Mouse (Mus musculus): ENCODE results near the gene Cyp2d26. TPM values are rescaled to one million over a fixed set of nuclear protein-coding genes. Genes with fewer than 3 reads are reported as not detected.
"Not testable (repeated sequence)": the region's sequence is repeated elsewhere in the genome, so short reads cannot be mapped to it uniquely, and the experiment has no call there.

Gene Cyp2d26
- not detected for total RNA-seq (2022)

DNA sequence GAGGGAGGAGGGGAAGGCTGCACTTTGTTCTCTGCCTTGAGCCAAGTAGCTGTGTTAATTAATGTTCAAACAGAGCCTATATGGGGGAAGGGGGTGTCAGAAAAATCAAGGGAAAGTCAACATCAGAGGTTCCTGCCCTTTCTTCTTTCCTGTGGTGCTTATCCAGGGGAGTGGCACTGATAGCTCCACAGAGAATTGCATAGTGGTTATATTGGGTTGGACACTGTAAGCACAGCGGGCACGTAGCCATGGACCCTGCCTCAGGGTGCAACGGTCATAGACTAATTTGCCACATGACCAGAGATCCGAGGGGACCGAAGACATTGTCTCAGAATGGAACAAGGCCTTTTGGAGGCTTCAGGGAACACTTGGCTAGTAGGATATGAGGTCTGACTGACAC is at the start of gene Cyp2d26:
Gene Cyp2d26, minus strand, starts transcription at position 18 of the 400 bp plus-strand sequence.
- no peak for DNase-seq (ENCODE audit: low spot score in 2 of 2)

DNA sequence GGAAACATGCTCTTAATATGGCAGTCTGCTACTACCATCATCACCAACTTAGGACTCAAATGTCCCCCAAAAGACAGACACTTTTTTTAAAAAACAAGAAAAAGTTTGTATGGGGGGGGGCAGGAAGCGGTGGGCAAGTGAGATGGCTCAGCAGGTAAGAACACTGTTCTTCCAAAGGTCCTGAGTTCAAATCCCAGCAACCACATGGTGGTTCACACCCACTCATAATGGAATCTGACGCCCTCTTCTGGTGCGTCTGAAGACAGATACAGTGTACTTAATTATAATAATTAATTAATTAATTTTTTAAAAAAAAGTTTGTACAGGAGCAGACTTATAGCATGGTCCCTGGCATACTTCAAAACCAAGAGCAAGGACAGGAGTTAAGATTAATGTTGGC is 45.1 kb upstream of the Cyp2d26 start:
- no peak for DNase-seq (ENCODE audit: low spot score in 2 of 2)

DNA sequence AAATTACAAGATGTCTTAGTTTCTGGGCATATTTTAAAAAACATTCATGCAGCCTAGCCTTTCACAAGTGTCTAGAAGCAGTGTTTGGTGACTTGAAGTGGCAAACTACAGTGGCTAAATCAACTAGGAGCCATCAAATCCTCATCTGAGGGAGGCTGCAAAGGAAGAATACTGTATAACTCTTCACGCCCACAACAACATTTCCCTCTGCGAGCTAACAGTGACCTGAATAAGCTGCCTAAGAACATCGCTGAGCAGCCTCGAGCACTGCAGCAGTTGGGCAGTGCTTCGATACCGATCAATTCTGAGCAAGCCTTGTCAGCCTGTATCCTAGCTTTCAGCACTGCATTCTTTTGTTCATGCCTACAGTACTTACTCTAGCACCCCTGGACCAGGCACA is 35.8 kb upstream of the Cyp2d26 start:
- no peak for DNase-seq (ENCODE audit: low spot score in 2 of 2)

DNA sequence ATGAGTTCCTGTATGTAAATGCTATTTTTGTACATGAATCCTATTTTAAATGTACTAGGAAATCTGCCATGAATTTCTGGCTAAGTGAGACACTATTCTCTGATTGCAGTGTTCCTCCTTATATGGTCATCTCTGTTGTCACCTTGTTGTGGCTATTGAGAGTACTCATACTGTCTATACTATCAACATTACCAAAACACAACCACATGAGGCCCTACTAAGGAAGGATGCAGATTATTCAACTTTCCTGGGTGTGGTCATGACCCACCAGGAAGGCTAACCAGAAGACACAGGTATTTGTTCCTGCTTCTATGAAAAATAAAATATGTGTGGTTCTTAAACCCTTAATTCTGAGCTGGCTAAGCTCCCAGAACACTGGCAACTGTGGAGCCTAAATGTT is 31.8 kb upstream of the Cyp2d26 start:
- DNase-seq (ENCODE audit: low spot score in 2 of 2) = no peak

DNA sequence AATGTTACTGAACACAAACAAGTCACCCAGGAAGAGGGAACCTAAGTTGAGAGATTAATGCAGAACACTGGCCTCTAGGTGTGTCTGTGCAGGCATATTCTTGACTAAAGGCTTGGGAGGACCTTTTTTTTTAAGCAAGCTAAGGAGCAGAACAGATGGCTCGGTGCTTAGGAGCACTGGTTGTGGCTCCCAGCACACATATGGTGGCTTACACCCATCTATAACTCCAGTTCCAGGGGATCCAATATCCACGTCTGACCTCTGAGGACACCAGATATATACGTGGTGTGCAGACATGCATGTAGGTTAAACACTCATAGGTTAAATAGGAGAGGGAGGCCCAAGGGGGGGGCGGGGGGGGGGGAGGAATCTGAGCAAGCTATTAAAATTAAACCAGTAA is 28.3 kb upstream of the Cyp2d26 start:
- DNase-seq (ENCODE audit: low spot score in 2 of 2) = no peak

DNA sequence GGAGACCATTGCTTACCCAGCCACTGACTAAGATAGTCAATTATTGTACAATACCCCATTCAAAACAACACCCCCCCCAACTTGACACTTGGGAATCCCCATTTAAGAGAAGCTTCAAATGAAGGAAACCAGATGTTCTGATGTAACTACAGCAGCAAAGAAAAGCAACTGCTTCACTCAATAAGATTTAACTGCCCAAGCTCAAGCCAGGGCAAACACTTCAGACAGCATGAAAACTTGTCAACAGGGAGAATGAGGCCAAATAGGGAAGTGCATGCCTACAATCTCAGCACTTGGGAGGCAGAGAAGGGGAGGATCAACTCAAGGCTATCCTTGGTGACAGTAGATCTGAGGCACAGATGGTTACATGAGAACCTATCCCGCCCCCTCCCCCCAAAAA is 27.6 kb upstream of the Cyp2d26 start:
- DNase-seq (ENCODE audit: low spot score in 2 of 2) = no peak

DNA sequence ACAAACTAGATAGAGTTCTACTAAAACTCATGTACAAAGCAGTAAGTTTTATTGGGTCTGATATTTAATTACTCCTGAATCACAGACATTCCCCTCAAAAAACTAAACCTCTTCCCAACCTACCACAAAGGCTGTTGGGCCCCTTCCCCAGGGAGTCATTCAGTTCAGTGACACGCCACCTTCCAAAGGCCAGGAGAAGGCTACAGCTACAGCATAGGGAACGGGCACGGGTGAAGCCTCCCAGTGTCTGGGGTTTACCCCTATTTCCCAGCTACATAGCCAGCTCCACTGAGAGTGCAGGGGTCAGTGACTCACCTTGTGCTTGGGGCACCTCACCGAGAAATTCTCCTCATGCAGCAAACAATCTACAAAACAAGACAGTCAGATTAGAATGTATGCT is 21.2 kb upstream of the Cyp2d26 start:
- DNase-seq (ENCODE audit: low spot score in 2 of 2) = no peak

DNA sequence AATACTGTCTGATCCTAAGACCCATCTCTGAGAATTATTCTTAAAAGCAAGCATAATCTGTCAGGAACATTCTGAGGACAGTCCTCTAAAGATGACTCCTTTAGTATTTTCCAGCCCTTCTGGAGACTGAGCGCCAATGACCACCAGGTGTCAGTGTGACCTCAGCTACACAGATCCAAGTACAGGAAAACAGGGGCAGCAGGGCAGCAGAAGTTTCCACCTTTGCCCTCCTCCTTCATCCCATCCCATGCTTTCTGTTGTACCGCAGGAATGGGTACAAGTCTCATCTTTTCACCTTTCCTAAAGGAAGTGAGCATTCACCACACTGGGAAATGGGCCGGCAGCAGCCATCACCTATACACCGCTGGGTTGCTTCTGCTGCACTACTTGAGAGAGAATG is 20.7 kb upstream of the Cyp2d26 start:
- DNase-seq (ENCODE audit: low spot score in 2 of 2) = peak in 1 of 2 experiments; percentile 48

DNA sequence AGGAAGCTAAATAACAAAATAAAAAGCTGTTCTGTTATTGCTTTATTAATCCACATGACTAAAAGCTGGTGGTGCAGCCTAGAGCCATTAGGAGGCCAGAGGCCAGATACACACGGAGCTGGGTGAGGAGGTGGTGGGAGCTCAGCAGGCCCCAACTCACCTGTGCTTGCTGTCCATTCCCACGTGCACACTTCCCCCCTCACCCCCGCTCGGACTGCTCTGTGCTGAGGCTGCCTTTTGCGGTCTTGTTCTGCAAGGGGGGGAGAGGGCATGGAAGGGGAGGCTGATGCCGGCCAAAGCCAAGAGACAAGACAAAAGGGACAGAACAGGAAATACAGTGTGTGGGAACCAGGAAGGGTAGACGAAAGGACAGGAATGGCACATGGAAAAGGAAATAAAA is 20.2 kb upstream of the Cyp2d26 start:
- DNase-seq (ENCODE audit: low spot score in 2 of 2) = no peak

DNA sequence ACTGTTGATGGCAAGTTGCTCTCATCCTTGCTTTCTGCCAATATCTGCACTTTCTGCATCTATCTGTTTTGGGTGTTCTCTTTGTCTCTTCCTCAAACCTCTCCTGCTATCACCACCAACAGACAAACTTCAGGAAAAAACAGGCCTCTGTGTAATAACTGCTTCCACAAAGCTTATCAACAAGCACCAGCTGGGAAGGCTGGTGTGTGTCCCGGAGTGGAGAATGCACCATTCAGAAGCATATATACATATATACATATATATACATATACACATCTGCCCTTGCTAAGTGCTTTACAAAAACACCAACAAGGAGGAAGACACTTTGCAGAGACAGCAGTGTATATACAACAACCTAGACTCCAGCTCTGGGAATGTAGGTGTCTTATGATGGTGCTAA is 16.5 kb upstream of the Cyp2d26 start:
- no peak for DNase-seq (ENCODE audit: low spot score in 2 of 2)

DNA sequence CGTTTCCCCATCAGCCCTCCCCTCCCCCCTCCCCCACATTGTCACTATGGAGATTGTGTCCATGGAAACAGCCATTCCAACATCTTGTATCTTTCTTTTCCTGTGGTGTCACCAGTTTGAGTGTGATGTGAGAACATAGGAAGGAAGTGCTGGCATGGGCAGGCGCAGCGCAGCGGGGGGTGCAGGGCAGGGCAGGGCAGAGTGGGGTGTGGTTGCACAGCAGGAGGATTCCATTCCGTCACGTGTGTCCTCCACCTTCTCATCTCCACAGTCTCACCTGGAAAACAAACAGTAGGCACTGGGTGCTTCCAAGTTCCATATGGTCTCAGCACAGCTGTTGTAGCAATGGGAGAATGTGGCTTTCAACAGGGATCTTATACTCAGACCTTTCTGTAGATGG is 15.4 kb upstream of the Cyp2d26 start:
- DNase-seq (ENCODE audit: low spot score in 2 of 2) = no peak

DNA sequence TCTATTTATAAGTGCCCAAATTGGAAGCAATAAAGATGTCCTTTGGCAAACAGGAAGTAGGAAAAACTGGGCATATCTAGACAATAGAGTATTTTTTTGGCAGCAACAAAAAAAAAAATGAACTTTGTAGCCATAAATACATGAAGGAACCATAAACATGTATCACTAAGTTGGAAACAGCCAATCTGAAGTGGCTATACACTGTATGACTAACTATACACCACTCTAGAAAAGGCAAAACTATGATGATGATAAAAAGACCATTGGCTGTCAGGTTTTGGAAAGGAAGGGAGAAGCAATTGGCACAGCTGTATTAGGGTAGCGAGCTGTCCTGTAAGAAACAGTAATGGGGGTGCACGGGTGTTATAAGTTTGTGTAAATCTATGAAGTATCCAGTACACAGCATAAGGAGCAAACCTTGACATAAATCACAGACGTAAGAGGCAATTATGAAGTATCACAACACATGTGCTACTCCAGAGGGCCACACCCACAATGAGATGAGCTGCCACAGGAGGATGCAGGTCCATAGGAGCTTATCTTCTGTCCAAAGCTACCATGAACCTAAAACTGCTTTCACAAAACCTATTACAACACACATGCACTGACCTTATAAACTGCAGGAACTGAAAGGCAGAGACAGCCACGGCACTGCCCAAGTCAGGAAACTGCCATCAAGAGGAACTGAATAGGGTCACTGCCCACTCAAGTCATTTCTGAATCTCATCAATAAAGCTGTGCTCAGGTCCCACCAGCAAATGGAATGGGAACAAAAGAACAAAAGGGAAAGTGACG is 13.1 kb upstream of the Cyp2d26 start:
- no peak for DNase-seq (ENCODE audit: low spot score in 2 of 2)

DNA sequence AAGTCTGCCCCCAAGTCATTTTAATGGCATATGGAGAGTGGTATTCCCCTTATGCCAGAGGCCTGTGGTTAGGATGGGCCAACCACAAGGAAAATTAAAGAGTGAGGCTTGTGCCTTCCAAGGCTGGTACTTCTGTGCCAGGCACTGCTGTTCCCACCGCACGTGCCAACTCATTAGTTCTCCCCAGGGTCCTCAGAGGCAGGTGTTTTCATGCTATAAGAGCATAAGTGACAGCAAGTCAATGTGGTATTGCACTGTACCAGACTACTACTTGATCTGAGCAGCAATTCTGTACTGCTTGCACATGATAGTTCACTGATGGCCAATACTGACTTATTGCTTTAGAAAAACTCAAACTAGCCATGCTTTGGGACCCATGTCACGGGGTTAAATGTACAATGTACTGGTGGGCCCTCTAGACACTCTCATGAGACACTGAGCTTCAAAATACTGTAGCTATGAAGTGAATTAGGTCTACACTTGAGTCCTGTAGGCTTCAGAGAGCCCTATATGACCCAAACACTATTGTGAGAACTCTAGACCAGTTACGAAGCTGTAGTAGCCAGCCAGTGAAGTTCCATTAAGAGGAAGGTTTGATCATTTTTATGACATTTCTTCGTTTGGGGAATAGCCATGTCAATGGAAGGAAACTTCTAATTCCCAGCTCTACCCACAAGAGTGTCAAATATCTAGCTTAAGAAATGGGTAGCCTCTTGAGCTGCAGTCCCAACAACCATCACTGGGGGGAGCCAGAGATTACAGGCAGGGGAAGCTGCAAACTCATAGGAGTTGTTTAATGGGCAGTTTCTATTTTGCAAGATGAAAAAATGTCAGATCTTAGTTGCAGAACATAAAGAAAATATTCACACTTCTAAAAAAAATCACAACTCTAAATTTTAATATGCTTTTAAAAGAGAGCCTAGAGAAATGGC is 10.9 kb upstream of the Cyp2d26 start:
- peak; percentile 72 to 89 for DNase-seq (ENCODE audit: low spot score in 2 of 2)

DNA sequence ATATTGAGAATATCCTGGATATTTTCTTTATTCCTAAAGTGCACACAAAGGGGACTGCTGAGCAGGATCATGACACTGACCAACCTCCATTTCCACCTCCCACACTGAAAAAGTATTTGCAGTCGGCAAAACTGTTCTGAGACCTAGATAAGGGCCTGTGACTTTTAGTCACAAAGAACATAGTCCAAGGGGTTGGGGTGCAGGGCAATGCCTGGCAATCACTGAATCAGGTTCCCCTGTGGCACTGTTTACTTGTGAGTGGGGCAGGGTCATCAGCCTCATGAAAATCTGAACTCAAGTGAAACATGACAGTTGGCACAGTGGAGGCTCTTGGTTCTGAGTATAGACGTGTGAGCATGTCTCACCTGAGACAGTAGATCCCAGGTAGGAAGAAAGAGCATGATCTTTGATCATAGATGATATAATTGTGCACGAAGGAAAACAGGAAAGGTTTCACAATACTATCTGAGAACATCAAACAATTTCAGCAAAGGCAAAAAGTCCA is 1.9 kb upstream of the Cyp2d26 start:
- no peak for DNase-seq (ENCODE audit: low spot score in 2 of 2)

DNA sequence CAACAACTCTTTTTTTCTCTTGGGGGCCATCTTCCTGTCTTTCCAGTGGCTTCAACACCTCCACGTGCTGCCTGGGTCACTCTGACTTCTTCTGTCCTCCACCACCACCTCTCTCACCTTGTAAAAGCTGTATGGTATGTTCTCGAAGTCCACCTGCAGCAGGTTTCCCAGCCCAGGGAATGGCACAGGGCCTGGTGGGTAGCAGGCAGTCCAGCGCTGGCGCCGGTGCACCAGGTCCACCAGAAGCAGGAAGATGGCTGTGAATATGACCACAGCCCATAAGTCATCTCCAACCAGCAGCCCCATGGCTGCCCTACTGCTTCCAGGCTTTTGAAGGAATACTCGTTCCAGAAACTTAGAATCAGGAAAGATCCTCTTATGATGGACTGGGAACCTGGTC is 226 bp downstream of the Cyp2d26 start:
- DNase-seq (ENCODE audit: low spot score in 2 of 2) = no peak

DNA sequence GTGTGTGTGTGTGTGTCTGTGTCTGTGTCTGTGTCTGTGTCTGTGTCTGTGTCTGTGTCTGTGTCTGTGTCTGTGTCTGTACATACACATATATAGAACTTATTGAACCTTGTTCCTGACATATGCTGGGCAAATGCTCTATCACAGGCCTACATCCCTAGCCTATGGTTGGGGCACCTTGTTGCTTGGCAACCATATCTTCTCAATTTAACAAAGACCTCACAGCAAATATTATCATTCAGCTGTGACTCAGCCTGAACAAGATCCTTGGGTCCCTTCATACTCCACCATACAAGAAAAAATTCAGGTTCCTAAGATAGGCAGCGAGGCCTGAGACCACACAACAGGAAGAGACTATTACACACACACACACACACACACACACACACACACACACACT is 640 bp downstream of the Cyp2d26 start:
- DNase-seq (ENCODE audit: low spot score in 2 of 2) = no peak

DNA sequence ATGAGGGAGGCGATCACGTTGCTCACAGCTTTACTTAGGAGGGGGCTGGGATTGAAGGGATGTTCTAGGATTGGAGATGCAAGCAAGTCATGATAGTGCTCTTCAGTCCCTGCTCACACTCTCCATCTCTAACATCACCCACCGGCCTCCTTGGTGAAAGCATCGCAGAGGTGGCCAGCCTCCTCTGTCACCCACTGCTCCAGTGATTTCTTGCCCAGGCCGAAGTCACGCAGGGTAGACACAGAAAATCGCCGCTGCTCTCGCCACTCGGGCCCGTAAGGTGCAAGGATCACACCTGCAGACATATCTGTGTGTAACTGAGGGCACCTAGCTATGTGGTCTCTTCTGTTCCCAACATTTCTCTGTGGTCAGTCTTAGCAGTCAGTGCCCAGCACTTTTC is 1.5 kb downstream of the Cyp2d26 start:
- no peak for DNase-seq (ENCODE audit: low spot score in 2 of 2)

DNA sequence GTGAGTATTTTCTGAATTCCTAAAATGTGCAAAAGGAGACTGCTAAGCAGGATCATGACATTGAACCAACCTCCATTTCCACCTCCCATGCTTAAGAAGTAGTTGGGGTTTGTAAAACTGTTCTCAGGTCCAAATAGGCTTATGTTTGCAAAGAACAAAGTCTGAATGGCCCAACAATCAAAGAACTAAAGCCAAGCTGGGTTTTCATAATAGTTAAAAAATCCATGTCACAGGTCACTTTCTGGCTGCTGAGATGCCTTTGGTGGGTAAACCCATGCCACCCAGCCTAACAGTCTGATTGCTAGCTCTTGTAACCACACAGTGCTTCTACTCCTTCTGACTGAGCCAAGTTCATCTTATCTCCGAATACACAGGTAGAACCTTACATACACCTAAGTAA is 9.5 kb downstream of the Cyp2d26 start:
- DNase-seq (ENCODE audit: low spot score in 2 of 2) = no peak

DNA sequence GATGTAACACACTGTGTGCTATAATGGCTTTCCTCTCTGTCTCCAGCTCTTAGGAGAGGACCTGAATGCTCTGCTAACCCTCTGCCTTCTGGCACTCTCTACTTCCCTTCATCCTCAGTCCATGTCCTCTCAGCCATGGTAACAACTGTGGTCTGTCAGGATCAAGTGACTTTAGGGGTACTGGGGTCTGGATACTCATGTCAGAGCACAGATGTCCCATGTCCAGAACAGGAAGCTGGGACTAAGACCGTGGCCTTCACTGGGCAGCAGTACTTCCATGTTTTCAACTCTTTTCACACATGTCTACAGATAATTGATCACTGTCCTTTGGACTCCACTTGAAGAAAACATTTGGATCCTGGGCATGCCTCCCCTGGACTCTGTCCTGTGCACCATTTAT is 10.3 kb downstream of the Cyp2d26 start:
- no peak for DNase-seq (ENCODE audit: low spot score in 2 of 2)

DNA sequence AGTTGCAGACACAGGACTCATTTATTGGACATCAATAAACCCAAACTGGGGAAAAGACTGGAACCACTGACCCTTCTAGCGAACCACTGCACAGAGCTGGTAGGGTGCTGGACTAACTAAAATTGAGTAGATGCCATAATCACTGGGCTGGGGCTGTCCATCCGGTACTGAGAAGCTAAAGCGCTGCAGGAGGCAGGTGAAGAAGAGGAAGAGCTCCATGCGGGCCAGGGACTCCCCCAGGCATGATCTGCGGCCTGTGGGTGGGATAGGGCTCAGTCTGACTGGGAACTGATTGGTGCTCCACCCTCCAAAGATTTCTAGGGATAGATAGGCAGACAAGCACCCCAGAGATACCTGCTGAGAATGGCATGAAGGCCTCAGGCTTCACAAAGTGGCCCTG is 16.2 kb downstream of the Cyp2d26 start:
- DNase-seq (ENCODE audit: low spot score in 2 of 2) = not testable (repeated sequence)

DNA sequence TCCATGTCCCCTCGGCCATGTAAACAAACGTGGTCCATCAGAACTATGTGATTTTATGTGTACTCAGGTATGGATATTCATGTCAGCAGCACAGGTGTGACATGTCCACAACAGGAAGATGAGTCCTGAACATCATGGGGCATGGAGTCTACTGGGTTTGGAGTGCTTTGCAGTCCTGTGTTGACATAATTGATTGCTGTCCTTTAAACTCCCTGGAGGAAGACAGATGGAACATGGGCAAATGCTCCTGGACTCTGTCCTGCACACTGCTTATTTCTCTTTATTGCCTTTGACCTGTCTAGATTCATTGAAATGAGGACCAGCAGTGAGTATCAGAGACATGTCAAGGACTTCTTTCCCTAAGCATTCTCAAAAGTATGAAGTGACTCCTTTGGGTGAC is 28.2 kb downstream of the Cyp2d26 start:
- DNase-seq (ENCODE audit: low spot score in 2 of 2) = no peak

DNA sequence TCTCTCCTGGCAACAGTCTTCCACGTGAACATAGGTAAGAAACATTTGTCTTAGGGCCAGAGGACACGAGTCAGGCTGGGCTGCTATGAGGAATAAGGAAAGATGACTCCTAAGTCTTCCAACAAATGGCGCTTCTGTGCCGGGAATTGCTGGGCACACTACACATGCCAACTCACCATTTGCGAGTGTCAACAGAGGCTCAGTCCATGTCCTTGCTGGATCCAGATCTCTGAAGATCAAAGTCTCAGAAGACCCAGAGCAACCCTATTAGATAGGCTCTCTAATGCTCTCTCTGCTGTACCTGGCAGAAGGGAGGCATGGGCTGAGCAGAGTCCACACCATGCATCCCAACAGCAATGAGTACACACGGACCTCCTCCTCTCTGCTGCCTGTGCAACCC is 29.2 kb downstream of the Cyp2d26 start:
- DNase-seq (ENCODE audit: low spot score in 2 of 2) = no peak
